Mouse (Mus musculus): ENCODE data around the gene Rpp25l. TPM values are rescaled to one million over a fixed set of nuclear protein-coding genes. Genes with fewer than 3 reads are reported as not detected.
"Not testable (repeated sequence)": the region's sequence is repeated elsewhere in the genome, so short reads cannot be mapped to it uniquely, and the experiment has no call there.

The Rpp25l gene
- total RNA-seq (2012; rRNA removed) = 56.8 and 67.7 TPM in 2 replicates

DNA sequence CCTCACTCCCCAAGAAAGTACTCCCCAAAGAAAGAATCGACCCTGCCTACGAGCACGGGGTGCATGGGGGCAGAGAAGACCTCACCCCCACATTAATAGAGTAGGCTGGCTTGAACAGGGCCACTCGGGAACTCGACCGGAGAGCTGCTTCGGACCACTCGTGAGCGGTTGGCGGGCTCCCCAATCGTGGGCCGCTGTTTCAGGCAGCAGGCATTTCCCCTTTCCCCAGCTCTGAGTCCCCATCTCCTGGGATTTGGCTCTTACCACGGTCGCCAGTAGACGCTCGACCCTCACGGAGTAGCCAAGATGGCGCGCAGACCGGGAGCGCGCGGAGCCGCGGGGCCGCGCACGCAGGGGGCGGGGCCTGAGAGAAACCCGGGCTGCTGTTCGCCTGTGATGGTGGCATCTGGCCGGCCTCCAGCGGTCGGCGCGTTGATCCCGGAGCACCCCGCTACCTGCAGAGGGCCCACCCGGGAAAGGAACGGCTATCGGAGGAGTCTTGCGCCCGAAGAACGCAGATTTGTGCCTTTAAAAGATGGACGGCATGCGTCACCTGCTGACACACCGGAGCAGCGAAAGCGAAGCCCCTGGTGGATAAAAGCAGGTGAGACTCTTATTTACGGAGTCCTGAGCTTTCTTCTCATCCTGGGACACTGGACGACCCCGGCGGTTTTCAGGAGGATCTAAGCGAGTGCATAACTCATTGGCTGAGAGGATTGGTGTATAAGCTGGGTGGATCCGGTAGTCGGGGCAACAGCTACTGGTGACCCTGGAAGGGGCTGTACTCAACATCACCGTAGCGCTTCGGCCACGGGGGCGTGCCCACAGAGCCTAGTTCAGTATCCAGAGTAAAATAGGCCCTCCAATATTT, at the start of gene Rpp25l:
Gene Rpp25l, minus strand, starts transcription at position 338 of the 871 bp plus-strand sequence.
- Histone ChIP-seq H3K4me1 (ENCODE audit: control insufficient read depth in 2 of 2, insufficient read depth in 2 of 2, low read length in 2 of 2, poor library complexity in 1 of 2) (peaks cover 2 to 5% of the 10 kb centered on the region in 2 experiments; a peak in 1 of 4 replicates), H3K4me3 (ENCODE audit: insufficient read depth in 1 of 2, low read depth in 1 of 2, low read length in 2 of 2, poor library complexity in 1 of 2, severe bottlenecking in 1 of 2) (peak within 1 kb of the TSS; percentile 68 to 100), H3K36me3 (ENCODE audit: control insufficient read depth, insufficient read depth, low read length, poor library complexity, severe bottlenecking) (peaks cover 17% of the 10 kb centered on the region; the same call in 1 of the 2 replicates), H3K9me3 (ENCODE audit: control insufficient read depth, insufficient read depth, low read depth, low read length) (no peaks in the 10 kb centered on the region), H3K27ac (ENCODE audit: insufficient read depth, low read depth, low read length, poor library complexity, severe bottlenecking) (0 out of 2 replicates have a peak within 1 kb of the TSS, but pooled peaks have one; percentile 1), H3K9ac (ENCODE audit: insufficient read depth, low read depth, low read length, poor library complexity, severe bottlenecking) (peak within 1 kb of the TSS; percentile 82)
- DNase-seq (ENCODE audit: low read depth, low spot score) = peak; percentile 67
- TF ChIP-seq ZC3H11A (IDR thresholded peaks at IDR 0.05; ENCODE audit: borderline replicate concordance, low read depth, low read length) (no peak), CHD2 (IDR thresholded peaks at IDR 0.05; ENCODE audit: low read depth, low read length) (no peak), ZNF384 (IDR thresholded peaks at IDR 0.05; ENCODE audit: low read depth, low read length) (no peak), HCFC1 (IDR thresholded peaks at IDR 0.05; ENCODE audit: borderline replicate concordance, insufficient read depth, low read length) (no peak), MAFK (IDR thresholded peaks at IDR 0.05; ENCODE audit: insufficient read depth, low read depth, low read length) (no peak)
- in situ Hi-C loops (cut with MboI; ENCODE audit: low sequenced_read_pairs in 2 of 2, unreplicated experiment in 2 of 2) = loop anchor here in 1 of 2 experiments (25.0 kb wide), 1 partner anchor 151 kb away; the partner anchor contains the start of genes Dnaic1 and Fam219a

DNA sequence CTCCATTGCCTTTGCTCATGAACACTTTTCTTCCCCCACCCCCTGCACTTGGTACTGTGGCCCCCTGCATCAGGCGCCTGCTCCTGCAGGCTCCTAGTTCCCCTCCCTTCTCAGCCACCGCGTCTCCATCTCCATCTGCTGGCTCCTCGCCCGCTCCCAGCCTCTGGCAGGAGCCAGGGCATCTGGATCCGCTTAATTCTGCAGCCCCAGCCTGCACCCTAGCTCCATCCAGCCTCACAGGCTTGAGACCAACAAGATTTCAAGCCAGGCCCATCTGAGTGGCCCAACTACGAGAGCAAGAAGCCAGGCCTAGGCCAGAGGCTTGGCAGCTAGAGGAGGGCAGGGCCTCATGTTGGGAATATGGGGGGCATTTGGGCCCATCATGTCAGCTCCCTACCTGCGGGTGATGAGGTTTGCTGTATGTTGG, 49.4 kb upstream of the Rpp25l start:
- H3K4me3 ChIP-seq (ENCODE audit: insufficient read depth in 1 of 2, low read depth in 1 of 2, low read length in 2 of 2, poor library complexity in 1 of 2, severe bottlenecking in 1 of 2) = peak overlapping the region in 1 of 2 experiments; percentile 44; a peak in 2 of 4 replicates
- H3K9ac ChIP-seq (ENCODE audit: insufficient read depth, low read depth, low read length, poor library complexity, severe bottlenecking); H3K27ac ChIP-seq (ENCODE audit: insufficient read depth, low read depth, low read length, poor library complexity, severe bottlenecking); H3K4me1 ChIP-seq (ENCODE audit: control insufficient read depth in 2 of 2, insufficient read depth in 2 of 2, low read length in 2 of 2, poor library complexity in 1 of 2); H3K9me3 ChIP-seq (ENCODE audit: control insufficient read depth, insufficient read depth, low read depth, low read length); in situ Hi-C loops (cut with MboI; ENCODE audit: low sequenced_read_pairs in 2 of 2, unreplicated experiment in 2 of 2); H3K36me3 ChIP-seq (ENCODE audit: control insufficient read depth, insufficient read depth, low read length, poor library complexity, severe bottlenecking); DNase-seq (ENCODE audit: low read depth, low spot score): not testable (repeated sequence)

DNA sequence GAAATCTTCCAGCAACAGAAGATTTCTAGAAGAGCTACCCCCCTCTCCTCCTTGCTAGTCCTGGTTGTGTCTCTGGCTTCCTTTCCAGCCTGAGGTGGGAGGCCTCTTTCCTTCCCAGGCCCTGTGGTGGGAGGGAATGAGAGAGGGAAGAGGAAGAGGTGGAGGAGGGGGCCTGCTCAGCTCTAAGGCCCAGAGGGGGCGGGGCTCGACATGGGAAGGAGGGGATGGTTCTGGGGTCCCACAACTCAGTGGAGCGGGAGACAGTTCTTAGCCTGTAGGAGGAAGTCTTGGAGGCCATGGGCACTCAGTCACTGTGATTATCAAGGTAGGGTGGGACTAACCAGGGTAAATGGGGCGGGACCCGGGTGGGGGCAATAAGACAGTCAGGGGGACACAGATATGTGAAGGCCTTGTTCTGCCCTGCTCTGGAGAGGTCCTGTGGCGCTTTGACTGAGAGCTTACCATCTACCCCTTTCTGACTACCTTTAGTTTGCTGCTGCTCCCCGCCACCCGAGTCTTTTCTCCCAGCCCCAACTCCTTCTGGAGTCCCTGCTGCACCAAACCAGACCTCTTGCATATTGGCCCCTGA, 48.9 kb upstream of the Rpp25l start:
- Histone ChIP-seq H3K9ac (ENCODE audit: insufficient read depth, low read depth, low read length, poor library complexity, severe bottlenecking) (no peak overlapping the region), H3K27ac (ENCODE audit: insufficient read depth, low read depth, low read length, poor library complexity, severe bottlenecking) (no peak overlapping the region), H3K4me3 (ENCODE audit: insufficient read depth in 1 of 2, low read depth in 1 of 2, low read length in 2 of 2, poor library complexity in 1 of 2, severe bottlenecking in 1 of 2) (peak overlapping the region in 1 of 2 experiments; percentile 44; a peak in 2 of 4 replicates), H3K4me1 (ENCODE audit: control insufficient read depth in 2 of 2, insufficient read depth in 2 of 2, low read length in 2 of 2, poor library complexity in 1 of 2) (peaks cover 2 to 11% of the 10 kb centered on the region in 2 experiments; a peak in 1 of 4 replicates), H3K36me3 (ENCODE audit: control insufficient read depth, insufficient read depth, low read length, poor library complexity, severe bottlenecking) (peaks cover 9% of the 10 kb centered on the region; the same call in 1 of the 2 replicates), H3K9me3 (ENCODE audit: control insufficient read depth, insufficient read depth, low read depth, low read length) (no peaks in the 10 kb centered on the region)
- DNase-seq (ENCODE audit: low read depth, low spot score) = no peak
- in situ Hi-C loops (cut with MboI; ENCODE audit: low sequenced_read_pairs in 2 of 2, unreplicated experiment in 2 of 2) = no loop called here
- TF ChIP-seq HCFC1 (IDR thresholded peaks at IDR 0.05; ENCODE audit: borderline replicate concordance, insufficient read depth, low read length) = no peak
- TF ChIP-seq MAFK (IDR thresholded peaks at IDR 0.05; ENCODE audit: insufficient read depth, low read depth, low read length) = no peak
- no peak for TF ChIP-seq ZNF384 (IDR thresholded peaks at IDR 0.05; ENCODE audit: low read depth, low read length)
- TF ChIP-seq CHD2 (IDR thresholded peaks at IDR 0.05; ENCODE audit: low read depth, low read length) = no peak
- TF ChIP-seq ZC3H11A (IDR thresholded peaks at IDR 0.05; ENCODE audit: borderline replicate concordance, low read depth, low read length) = no peak

- DNase-seq (ENCODE audit: low read depth, low spot score) = no peak
- H3K36me3 ChIP-seq (ENCODE audit: control insufficient read depth, insufficient read depth, low read length, poor library complexity, severe bottlenecking) = peaks cover 11% of the 10 kb centered on the region; the same call in 1 of the 2 replicates
- peaks cover 2 to 11% of the 10 kb centered on the region in 2 experiments; a peak in 1 of 4 replicates for H3K4me1 ChIP-seq (ENCODE audit: control insufficient read depth in 2 of 2, insufficient read depth in 2 of 2, low read length in 2 of 2, poor library complexity in 1 of 2)
- TF ChIP-seq HCFC1 (IDR thresholded peaks at IDR 0.05; ENCODE audit: borderline replicate concordance, insufficient read depth, low read length) = no peak
- TF ChIP-seq CHD2 (IDR thresholded peaks at IDR 0.05; ENCODE audit: low read depth, low read length) = no peak
- TF ChIP-seq ZNF384 (IDR thresholded peaks at IDR 0.05; ENCODE audit: low read depth, low read length) = no peak
- no peak for TF ChIP-seq ZC3H11A (IDR thresholded peaks at IDR 0.05; ENCODE audit: borderline replicate concordance, low read depth, low read length)
- TF ChIP-seq MAFK (IDR thresholded peaks at IDR 0.05; ENCODE audit: insufficient read depth, low read depth, low read length) = no peak
- in situ Hi-C loops (cut with MboI; ENCODE audit: low sequenced_read_pairs in 2 of 2, unreplicated experiment in 2 of 2) = no loop called here
- no peak overlapping the region for H3K9ac ChIP-seq (ENCODE audit: insufficient read depth, low read depth, low read length, poor library complexity, severe bottlenecking)
- H3K9me3 ChIP-seq (ENCODE audit: control insufficient read depth, insufficient read depth, low read depth, low read length) = no peaks in the 10 kb centered on the region
- H3K27ac ChIP-seq (ENCODE audit: insufficient read depth, low read depth, low read length, poor library complexity, severe bottlenecking) = no peak overlapping the region
- no peak overlapping the region for H3K4me3 ChIP-seq (ENCODE audit: insufficient read depth in 1 of 2, low read depth in 1 of 2, low read length in 2 of 2, poor library complexity in 1 of 2, severe bottlenecking in 1 of 2)
These were observed 48.3 kb upstream of the Rpp25l start for GRCm38 (mm10) chr4:41761680-41762079.

All from ES-E14 (cell line).